Mouse (Mus musculus) liver, embryonic 15.5 days (tissue): Measurements from ENCODE around the gene Clybl. TPM values are rescaled to one million over a fixed set of nuclear protein-coding genes. Genes with fewer than 3 reads are reported as not detected.
A peak's percentile ranks its signal among the peaks of the same experiment; 100 is the strongest.

Experiments
- ATAC-seq: fragments of 200-750 bp; cut with Nextera tagmentation; 2 replicates; pipeline ENCODE4 v1.8.0; 2017; ENCODE audit warnings: moderate number of reproducible peaks, mild to moderate bottlenecking, moderate library complexity; ENCODE audit not compliant: insufficient read depth
- H3K27ac ChIP-seq: fragments of 300-500 bp; sonication (generic); replicated peaks from 2 replicates; pipeline ENCODE4 v1.5.1; 2015; ENCODE audit warnings: mild to moderate bottlenecking, inconsistent platforms
- H3K27me3 ChIP-seq: fragments of 300-500 bp; sonication (generic); 2 replicates; pipeline ENCODE4 v1.6.1; 2015; ENCODE audit warnings: mild to moderate bottlenecking, inconsistent platforms
- H3K36me3 ChIP-seq: fragments of 300-500 bp; sonication (generic); replicated peaks from 2 replicates; pipeline ENCODE4 v1.6.1; 2015; ENCODE audit warnings: moderate library complexity, mild to moderate bottlenecking, inconsistent platforms
- H3K4me1 ChIP-seq: fragments of 300-500 bp; sonication (generic); replicated peaks from 2 replicates; pipeline ENCODE4 v1.6.1; 2015; ENCODE audit warnings: inconsistent platforms
- H3K4me2 ChIP-seq: fragments of 300-500 bp; sonication (generic); 2 replicates; pipeline ENCODE4 v1.6.1; 2015; ENCODE audit warnings: moderate library complexity, mild to moderate bottlenecking, inconsistent platforms
- H3K4me3 ChIP-seq: fragments of 300-500 bp; sonication (generic); replicated peaks from 2 replicates; pipeline ENCODE4 v1.5.1; 2015; ENCODE audit warnings: mild to moderate bottlenecking, inconsistent platforms
- H3K9ac ChIP-seq: fragments of 300-500 bp; sonication (generic); 2 replicates; pipeline ENCODE4 v1.6.1; 2015; ENCODE audit warnings: moderate library complexity, mild to moderate bottlenecking, inconsistent platforms
- H3K9me3 ChIP-seq: fragments of 300-500 bp; sonication (generic); replicated peaks from 2 replicates; pipeline ENCODE4 v1.6.1; 2016; ENCODE audit warnings: inconsistent platforms
- WGBS: fragments of 180-500 bp; shearing (Covaris S2); methylation state at CpG from one replicate; pipeline ENCODE4 v1.1.7; 2015; ENCODE audit warnings: mixed read lengths; ENCODE audit not compliant: insufficient replicate concordance; 5-methylcytosine and 5-hydroxymethylcytosine counted together
- polyA plus RNA-seq: library from polyadenylated mRNA; unstranded; fragments of >200 nt; fragmentation: Nextera tagmentation; extraction: Ambion mirVana; gene quantifications from 2 replicates; pipeline ENCODE4 v1.2.1, GENCODE M21; 2015

Gene Clybl
- polyA plus RNA-seq, 1 experiment from 2014 or later: 23.6 TPM

DNA sequence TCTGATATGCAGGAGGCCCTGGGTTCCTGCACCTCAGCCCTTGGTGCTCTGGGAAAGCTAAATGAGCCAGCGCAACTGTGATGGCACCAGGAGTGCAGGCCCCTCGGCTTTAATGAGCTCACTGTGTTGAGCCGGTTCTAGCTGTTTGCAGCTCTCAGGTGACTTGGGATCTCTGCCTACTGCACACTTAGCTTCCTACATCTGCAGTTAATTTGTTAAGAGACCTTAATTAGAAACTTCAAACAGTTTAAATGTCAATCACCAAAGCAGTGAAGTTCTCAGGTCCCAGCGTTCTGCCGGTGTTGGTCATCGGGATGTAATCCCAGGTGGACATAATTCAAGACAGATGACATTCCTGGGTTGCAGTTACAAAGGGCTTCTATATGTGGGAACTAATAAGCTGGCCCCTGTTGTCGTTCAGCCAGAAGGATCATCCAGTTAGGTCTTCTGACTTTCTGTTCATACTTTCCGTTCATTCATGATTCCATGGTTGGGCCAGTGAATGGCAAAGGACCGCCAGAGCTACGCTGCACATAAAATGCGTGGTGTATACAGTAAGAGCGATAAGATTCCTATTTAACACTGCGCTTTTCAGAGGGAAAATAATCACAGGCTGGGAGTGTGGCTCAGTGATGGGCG is 18.9 kb downstream of the Clybl start:
- WGBS: 76% methylated on average over 14 of the region's 14 CpGs
- H3K27ac ChIP-seq: no peak overlapping the region
- no peak overlapping the region for H3K4me3 ChIP-seq
- H3K9ac ChIP-seq: no peak overlapping the region
- H3K27me3 ChIP-seq: no peaks in the 10 kb centered on the region
- H3K36me3 ChIP-seq: no peaks in the 10 kb centered on the region
- H3K4me2 ChIP-seq: no peak overlapping the region
- no peaks in the 10 kb centered on the region for H3K9me3 ChIP-seq
- no peak for ATAC-seq
- H3K4me1 ChIP-seq: no peaks in the 10 kb centered on the region

DNA sequence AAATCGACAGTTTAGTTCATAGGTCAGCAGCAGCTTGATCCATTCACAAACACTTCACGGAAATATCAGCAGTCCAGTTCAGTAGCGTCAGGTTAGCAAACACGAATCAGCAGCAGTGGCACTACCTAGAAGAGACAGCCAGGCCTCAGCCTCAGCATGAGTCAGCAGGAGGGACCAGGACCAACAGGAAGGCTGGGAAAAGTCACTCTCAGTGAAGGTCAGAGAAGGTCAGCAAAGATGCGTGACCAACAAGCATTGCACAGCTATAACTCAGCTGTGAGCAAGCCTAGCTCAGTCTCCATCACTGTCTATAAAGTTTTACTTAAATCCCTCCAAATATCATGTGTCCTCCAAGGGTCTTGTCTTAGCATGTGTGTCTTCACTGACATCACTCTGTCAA is 27.7 kb downstream of the Clybl start:
- ATAC-seq: no peak
- 66% methylated on average over 5 of the region's 5 CpGs for WGBS
- Histone ChIP-seq H3K4me1 (no peaks in the 10 kb centered on the region), H3K27ac (no peak overlapping the region), H3K4me2 (no peak overlapping the region), H3K27me3 (no peaks in the 10 kb centered on the region), H3K4me3 (no peak overlapping the region), H3K36me3 (no peaks in the 10 kb centered on the region), H3K9me3 (no peaks in the 10 kb centered on the region), H3K9ac (no peak overlapping the region)

DNA sequence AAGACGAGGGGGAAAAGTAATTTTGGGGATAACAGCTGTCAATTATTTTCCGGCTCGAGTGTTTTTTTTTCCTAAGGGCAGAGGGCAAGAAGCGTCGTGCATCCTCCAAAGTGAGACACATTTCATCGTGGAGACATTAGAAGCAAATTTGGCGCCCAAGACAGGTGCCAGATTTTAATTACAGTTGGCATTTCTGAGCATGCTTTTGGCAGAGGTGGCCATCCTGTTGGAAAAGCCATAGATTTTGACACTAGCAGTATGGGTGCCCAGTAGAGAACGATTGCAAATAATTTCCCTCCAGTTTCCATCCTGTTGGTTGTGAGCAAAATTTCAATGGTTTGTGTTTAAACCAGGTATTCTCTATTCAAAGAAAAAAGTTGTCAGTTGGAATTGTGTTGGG is 32.1 kb downstream of the Clybl start:
- no peaks in the 10 kb centered on the region for H3K27me3 ChIP-seq
- WGBS: 78% methylated on average over 8 of the region's 8 CpGs
- no peak for ATAC-seq
- no peak overlapping the region for H3K27ac ChIP-seq
- no peak overlapping the region for H3K9ac ChIP-seq
- H3K36me3 ChIP-seq: no peaks in the 10 kb centered on the region
- no peak overlapping the region for H3K4me3 ChIP-seq
- H3K4me2 ChIP-seq: no peak overlapping the region
- no peaks in the 10 kb centered on the region for H3K9me3 ChIP-seq
- H3K4me1 ChIP-seq: no peaks in the 10 kb centered on the region

GRCm38 (mm10) chr14:122214126-122214525 is 32.6 kb downstream of the Clybl start:
- Histone ChIP-seq H3K9ac (no peak overlapping the region), H3K4me1 (no peaks in the 10 kb centered on the region), H3K27me3 (no peaks in the 10 kb centered on the region), H3K4me2 (no peak overlapping the region), H3K27ac (no peak overlapping the region), H3K9me3 (no peaks in the 10 kb centered on the region), H3K4me3 (no peak overlapping the region), H3K36me3 (no peaks in the 10 kb centered on the region)
- no peak for ATAC-seq
- 73% methylated on average over 6 of the region's 6 CpGs for WGBS

GRCm38 (mm10) chr14:122217221-122217620 is 35.7 kb downstream of the Clybl start:
- H3K4me3 ChIP-seq: no peak overlapping the region
- no peak overlapping the region for H3K9ac ChIP-seq
- peak; percentile 18; the same call in 1 of the 2 replicates for ATAC-seq
- no peaks in the 10 kb centered on the region for H3K4me1 ChIP-seq
- no peaks in the 10 kb centered on the region for H3K27me3 ChIP-seq
- H3K27ac ChIP-seq: no peak overlapping the region
- no peaks in the 10 kb centered on the region for H3K36me3 ChIP-seq
- no peak overlapping the region for H3K4me2 ChIP-seq
- H3K9me3 ChIP-seq: no peaks in the 10 kb centered on the region
- WGBS: 63% methylated on average over 4 of the region's 4 CpGs

GRCm38 (mm10) chr14:122222934-122223374 is 41.5 kb downstream of the Clybl start:
- ATAC-seq: peak; percentile 56
- WGBS: 42% methylated on average over 10 of the region's 10 CpGs

GRCm38 (mm10) chr14:122223461-122224102 is 42.1 kb downstream of the Clybl start:
- ATAC-seq: peak; percentile 60
- Histone ChIP-seq H3K4me2 (peak overlapping the region; percentile 40), H3K27ac (no peak overlapping the region), H3K9ac (no peak overlapping the region), H3K9me3 (no peaks in the 10 kb centered on the region), H3K27me3 (peaks cover 20% of the 10 kb centered on the region), H3K36me3 (no peaks in the 10 kb centered on the region), H3K4me3 (peak overlapping the region; percentile 24; the same call in 1 of the 2 replicates), H3K4me1 (peaks cover 9% of the 10 kb centered on the region; the same call in 1 of the 2 replicates)
- WGBS: 19% methylated on average over 9 of the region's 9 CpGs

More at GRCm38 (mm10) chr14:122222934-122223374, 41.5 kb downstream of the Clybl start:
- Histone ChIP-seq H3K4me2 (peak overlapping the region; percentile 40; the same call in 1 of the 2 replicates), H3K9ac (no peak overlapping the region), H3K36me3 (no peaks in the 10 kb centered on the region), H3K4me1 (peaks cover 9% of the 10 kb centered on the region; the same call in 1 of the 2 replicates), H3K9me3 (no peaks in the 10 kb centered on the region), H3K4me3 (no peak overlapping the region), H3K27me3 (peaks cover 20% of the 10 kb centered on the region), H3K27ac (no peak overlapping the region)

- 33% methylated on average over 6 of the region's 6 CpGs for WGBS
- Histone ChIP-seq H3K4me2 (no peak overlapping the region), H3K9ac (no peak overlapping the region)
Observed at GRCm38 (mm10) chr14:122224103-122224494, 42.6 kb downstream of the Clybl start.

GRCm38 (mm10) chr14:122224501-122224928 is 43.0 kb downstream of the Clybl start:
- no peak overlapping the region for H3K4me2 ChIP-seq
- no peak overlapping the region for H3K27ac ChIP-seq
- no peaks in the 10 kb centered on the region for H3K9me3 ChIP-seq
- 49% methylated on average over 8 of the region's 8 CpGs for WGBS
- no peak for ATAC-seq
- H3K9ac ChIP-seq: no peak overlapping the region
- H3K36me3 ChIP-seq: no peaks in the 10 kb centered on the region
- H3K27me3 ChIP-seq: peaks cover 28% of the 10 kb centered on the region
- peaks cover 9% of the 10 kb centered on the region; the same call in 1 of the 2 replicates for H3K4me1 ChIP-seq
- H3K4me3 ChIP-seq: no peak overlapping the region

More at GRCm38 (mm10) chr14:122224103-122224494, 42.6 kb downstream of the Clybl start:
- Histone ChIP-seq H3K27me3 (peaks cover 24% of the 10 kb centered on the region), H3K9me3 (no peaks in the 10 kb centered on the region), H3K4me1 (peaks cover 9% of the 10 kb centered on the region; the same call in 1 of the 2 replicates), H3K4me3 (no peak overlapping the region), H3K36me3 (no peaks in the 10 kb centered on the region), H3K27ac (no peak overlapping the region)
- no peak for ATAC-seq

DNA sequence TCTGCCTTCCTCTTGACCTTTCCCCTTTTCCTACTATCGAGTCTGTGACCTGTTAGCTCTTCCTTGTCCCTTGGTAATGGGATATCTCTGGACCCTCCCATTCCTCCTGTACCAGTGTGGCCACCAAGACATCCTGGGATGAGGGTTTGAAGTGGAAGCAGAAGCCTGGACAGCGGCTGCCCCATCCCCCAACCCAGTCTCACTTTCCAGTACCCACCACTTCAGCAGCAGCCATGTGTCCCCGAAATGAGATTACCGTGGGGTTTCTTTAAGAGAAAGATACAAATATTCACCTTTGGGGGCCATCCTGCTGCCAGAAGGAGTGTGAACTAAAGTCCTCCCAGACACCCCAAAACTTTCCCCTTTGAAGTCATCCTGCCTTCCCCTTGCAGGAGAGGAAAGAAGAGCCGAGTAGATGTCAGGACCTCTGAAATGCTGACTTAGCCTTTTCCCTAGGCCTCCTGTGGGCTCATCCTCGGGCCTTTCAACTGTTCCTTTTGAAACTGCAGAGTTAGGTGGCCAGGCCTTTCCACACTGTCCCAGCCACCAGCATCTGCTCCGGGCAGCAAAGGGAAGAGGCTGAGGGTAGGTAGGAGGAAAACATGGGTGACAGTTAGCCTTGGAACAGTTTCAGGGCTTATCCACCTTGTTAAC is 44.1 kb downstream of the Clybl start:
- H3K9me3 ChIP-seq: no peaks in the 10 kb centered on the region
- no peak overlapping the region for H3K4me3 ChIP-seq
- H3K4me1 ChIP-seq: peaks cover 9% of the 10 kb centered on the region; the same call in 1 of the 2 replicates
- ATAC-seq: no peak
- no peak overlapping the region for H3K4me2 ChIP-seq
- H3K36me3 ChIP-seq: no peaks in the 10 kb centered on the region
- peaks cover 37% of the 10 kb centered on the region for H3K27me3 ChIP-seq
- H3K27ac ChIP-seq: no peak overlapping the region
- H3K9ac ChIP-seq: no peak overlapping the region
- WGBS: 43% methylated on average over 7 of the region's 7 CpGs

DNA sequence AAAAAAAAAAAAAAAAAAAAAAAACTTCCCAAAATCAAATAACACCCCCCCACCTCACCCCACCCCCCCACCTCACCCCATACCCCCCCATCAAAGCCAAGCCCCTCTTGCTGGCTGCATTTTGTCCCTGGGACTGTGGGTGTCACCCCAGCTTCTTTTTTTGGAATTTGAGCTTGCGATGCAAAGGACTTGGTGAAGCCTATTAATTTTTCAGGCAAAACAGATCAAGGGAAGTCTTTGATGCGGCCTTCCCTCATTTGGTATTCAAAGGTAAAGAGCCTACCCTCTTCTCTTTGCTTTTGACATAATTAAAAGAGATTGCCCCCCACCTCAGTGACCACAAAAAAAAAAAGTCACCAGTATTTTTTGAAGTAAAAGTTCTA is 44.6 kb downstream of the Clybl start:
- no peak overlapping the region for H3K4me3 ChIP-seq
- H3K9ac ChIP-seq: no peak overlapping the region
- H3K9me3 ChIP-seq: no peaks in the 10 kb centered on the region
- no peak for ATAC-seq
- peaks cover 9% of the 10 kb centered on the region; the same call in 1 of the 2 replicates for H3K4me1 ChIP-seq
- H3K27ac ChIP-seq: no peak overlapping the region
- WGBS: 65% methylated on average over 2 of the region's 2 CpGs
- no peak overlapping the region for H3K4me2 ChIP-seq
- H3K27me3 ChIP-seq: peaks cover 38% of the 10 kb centered on the region
- no peaks in the 10 kb centered on the region for H3K36me3 ChIP-seq
